Mouse (Mus musculus): ENCODE results near the gene Mat2a.
"Not testable (repeated sequence)": the region's sequence is repeated elsewhere in the genome, so short reads cannot be mapped to it uniquely, and the experiment has no call there.

The Mat2a gene

DNA sequence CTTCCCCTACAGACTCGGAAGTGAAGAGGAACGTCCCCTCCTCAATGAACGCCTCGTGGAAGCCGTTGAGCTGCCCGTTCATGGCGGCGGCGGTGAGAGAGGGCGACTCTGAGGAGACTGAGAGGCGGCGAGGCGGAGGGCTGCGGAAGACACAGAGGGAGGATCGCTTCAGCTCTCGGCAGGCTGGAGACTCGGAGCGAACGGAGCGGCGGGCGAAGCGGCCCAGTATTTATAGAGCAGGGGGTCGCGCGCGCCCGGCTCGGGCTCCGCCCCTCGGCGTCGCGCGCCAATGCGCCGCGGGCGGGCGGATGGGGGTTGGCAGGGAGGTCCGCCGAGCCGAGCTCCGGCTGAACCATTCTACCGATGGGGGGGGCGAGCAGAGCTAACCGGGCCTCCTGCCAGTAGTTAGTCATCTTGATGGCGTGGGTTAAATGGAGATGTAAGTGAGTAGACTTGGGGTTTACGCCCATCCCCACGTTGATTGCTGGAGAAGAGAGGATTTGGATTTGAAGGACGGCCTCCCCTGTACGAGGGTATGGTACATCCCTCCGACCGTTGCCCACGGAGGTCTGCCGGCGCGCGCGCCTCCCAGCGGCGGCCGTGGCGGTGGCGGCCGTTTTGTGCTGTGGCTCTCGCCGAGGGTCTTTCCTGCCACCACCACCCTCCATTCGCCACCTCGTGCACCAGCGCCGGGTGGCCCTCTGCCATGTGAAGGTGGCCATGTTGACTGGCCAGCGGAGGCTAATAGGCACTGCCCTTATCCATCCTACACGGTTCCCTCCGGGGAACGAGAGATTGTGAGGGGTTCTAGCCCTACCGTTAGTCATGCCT lies at the start of gene Mat2a:
TSS of gene Mat2a (minus strand) at position 204 of the 831 bp plus-strand sequence.
- DNase-seq: peak; percentile 97

DNA sequence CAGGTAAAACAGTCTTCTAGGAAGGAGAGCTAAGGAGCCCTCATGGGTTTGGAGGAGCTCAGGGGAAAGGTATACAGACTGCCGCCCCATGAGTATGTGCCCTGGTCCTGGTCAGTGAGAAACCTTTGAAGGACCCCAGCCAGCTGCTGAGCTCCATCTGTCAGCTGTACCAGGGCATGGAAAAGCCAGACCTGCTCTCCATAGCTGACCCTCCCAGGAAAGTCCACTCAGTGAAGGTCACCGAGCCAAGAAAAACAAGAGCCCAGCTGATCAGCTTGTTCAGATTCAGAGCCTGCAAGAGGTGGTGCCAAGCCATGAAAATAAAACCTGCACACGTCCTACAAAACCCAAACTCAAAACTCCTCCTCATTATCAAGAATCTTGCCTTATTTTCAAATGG lies 49.5 kb upstream of the Mat2a start:
- DNase-seq: no peak

DNA sequence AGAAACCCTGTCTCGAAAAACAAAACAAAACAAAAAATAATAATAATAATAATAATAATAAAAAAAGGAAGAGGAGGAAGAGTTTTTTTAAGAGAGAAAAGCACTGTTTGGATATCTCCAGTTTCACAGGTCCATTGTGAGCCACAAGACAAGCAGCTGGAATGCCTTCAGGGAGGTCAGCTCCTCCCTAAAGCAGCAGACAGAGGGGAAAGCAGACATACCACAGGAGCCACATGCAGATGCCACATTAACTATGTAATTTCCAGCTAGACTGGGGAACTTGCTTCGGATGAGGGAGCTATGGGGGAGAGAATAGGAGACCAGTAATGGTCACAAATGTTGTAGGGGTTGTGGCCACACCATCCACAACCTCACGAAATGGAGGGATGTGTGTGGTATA lies 47.9 kb upstream of the Mat2a start:
- no peak for DNase-seq

DNA sequence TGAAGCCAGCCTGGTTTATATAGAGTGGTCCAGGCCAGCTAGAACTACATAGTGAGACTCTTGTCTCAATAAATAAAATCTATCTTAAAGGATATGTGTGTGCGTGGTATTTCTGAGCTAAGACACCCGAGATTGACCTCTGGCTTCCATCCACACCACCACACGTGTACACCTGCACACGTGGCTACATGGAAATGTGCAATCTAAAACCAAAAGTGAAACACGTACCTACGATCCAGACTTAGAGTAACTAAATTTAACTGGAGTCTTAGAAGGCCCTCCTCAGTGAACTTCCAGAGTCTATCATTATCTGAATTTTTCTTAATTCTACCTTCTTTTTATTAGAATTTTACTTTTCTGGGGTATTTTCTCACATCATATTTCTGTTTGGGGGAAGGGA lies 46.9 kb upstream of the Mat2a start:
- DNase-seq: no peak

DNA sequence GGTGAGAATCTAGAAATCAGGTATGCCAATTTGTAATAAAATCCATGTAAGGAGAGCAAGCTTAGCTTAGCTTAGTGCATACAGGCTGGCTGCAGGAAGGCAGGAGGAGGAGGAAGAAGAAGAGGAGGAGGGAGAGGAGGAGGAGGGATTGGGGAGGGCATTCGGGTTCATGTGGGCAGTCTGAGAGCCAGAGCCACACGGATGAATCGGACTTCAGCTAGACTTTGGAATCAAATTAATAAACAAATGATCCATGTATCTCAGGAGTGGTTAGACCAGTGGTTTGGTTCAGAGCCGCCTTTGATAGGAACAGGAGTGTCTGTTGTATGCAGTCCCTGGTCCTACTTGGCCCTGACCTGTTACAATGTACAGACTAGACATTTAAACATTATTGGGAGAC lies 45.5 kb upstream of the Mat2a start:
- DNase-seq: no peak

DNA sequence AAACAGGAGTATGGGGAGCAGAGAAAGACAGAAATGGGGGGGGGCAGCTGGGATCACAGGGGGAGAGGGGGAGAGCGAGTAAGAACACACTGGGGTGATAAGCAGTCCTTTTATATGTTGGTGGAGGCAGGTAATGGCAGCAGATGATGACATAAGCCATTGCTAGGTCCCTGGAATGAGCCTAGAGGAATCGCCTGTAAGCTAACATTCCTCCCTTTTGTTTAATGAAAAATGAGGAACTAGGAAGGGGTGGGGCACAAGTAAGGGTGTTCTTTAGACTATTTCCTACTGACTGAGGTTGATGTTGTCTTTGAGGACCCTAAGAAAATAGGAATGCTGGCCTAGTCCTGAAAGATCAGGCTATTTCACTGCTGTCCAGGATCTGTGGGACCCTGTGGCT lies 42.8 kb upstream of the Mat2a start:
- no peak for DNase-seq

DNA sequence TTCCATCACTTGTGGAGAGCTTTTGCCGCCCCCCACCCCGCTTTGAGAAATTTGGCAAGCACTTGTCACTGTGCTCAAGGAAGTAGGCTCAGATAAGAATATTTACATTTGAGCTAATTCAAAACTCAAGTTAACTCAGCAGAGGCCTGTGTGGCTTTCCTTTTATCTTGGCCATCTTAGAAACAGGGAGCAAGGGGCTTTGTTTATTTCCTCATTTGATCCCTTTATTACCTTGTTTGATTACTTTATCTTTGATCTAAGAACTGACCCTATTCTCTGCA lies 41.0 kb upstream of the Mat2a start:
- no peak for DNase-seq

DNA sequence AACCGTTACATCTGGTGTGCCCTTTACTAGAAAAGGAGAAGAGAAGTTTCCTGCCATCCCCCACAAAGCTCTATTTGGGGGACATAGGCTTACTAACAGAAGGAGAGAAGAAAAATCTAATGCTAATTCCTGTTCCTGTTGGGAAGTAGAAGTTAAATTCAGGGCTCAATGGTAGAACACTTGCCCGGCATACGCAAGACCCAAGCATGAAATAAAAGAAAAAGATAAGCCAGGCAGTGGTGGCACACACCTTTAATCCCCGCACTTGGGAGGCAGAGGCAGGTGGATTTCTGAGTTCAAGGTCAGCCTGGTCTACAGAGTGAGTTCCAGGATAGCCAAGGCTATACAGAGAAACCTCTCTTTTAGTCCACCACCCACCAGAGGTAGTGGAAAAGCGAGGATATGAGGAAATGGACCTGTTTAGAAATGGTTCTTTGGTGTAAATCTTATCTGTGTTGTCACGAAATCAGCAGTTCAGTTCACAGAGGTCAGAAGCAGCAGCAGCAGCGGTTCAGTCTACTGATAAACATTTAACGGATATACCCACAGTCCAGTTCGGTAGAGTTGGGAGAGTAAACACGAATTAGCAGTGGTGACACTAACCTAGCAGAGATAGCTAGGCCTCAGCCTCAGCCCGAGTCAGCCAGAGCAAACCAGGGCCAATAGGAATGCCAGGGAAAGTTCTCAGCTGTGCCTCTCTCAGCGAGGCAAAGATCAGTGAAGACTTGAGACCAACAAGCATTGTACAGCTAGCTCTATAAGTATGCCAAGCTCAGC lies 40.5 kb upstream of the Mat2a start:
- DNase-seq: no peak

DNA sequence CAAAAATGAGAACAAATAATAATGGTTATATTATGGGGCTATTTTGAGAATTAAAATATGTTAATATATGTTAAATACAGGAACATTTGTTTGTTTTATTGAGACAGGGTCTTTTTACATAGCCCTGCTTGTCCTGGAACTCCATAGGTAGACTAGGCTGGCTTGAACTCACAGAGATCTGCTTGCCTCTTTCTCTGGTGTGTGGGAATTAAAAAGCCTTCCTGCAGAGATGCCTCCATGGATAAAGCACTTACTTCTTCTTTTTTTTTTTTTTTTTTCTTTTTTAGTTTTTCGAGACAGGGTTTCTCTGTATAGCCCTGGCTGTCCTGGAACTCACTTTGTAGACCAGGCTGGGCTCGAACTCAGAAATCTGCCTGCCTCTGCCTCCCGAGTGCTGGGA lies 39.3 kb upstream of the Mat2a start:
- DNase-seq: not testable (repeated sequence)

DNA sequence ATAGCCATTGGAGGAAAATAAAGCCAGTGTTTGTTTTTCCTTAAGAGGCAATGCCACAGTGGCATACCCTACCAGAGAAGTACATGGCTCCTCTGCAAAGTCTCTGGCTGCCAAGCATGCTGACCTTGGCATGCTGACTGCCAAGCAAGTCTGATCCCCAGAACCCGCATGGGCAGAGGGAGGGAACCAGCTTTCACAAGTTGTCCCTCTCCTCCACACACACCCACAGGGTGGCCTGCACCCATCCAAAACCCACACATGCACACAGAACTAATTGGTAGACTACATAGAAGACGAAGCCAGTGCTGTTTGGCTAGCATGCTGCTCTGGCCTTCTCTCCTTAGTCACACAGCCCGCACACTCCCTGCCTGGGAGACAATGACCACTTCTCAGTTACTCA lies 38.3 kb upstream of the Mat2a start:
- no peak for DNase-seq

DNA sequence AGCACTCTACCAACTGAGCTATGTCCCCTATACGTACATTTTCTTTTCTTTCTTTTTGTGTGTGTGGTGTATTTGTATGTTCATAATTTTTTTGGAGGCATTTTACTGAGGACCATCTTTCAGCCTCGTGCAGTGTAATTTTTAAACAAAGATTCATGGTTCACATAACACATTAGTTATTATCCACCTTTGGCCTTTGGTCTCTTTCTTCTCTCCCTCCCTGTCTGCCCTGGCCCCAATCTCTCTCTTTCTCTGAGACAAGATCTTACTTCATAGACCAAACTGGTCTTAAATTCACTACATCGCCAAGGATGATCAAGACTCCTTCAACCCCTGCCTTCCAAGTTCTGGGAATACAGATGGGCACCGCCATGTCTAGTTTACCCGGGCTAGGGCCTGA lies 37.5 kb upstream of the Mat2a start:
- no peak for DNase-seq

DNA sequence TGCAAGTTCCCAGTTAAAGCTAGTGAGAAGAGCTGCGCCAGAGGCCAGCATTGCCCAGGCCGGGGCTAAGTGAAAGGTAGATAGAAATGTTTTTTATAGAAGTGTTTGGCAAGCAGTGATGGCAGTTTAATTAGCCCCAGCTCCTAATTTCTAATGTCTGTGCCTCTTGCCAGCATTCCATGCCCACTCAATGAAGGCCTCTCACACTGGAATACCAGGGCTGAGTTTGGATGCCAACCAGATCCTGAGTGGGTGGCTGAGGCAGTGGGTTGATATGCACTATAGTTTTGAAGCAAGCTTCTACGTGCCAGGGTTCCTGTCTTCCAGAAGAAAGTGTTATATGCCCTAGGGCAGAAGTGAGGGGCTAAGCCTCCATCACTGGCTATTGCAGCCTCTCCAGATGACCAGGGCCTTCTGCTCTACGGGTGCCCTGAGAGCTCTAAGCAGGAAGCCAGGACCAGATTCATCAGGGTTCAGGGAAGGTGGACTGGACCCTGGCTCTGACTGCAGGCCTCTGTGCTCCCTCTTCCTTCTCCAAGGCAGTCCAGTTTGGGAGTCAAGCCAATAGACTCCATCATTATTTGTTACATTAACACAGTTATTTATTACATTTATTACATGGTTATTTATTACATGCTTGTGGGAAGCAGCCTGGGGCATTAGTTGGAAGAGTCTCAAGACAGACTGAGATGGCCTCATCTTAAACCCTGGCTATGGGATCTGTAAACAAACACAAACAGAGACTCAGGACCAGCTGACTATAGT lies 36.0 kb upstream of the Mat2a start:
- no peak for DNase-seq

DNA sequence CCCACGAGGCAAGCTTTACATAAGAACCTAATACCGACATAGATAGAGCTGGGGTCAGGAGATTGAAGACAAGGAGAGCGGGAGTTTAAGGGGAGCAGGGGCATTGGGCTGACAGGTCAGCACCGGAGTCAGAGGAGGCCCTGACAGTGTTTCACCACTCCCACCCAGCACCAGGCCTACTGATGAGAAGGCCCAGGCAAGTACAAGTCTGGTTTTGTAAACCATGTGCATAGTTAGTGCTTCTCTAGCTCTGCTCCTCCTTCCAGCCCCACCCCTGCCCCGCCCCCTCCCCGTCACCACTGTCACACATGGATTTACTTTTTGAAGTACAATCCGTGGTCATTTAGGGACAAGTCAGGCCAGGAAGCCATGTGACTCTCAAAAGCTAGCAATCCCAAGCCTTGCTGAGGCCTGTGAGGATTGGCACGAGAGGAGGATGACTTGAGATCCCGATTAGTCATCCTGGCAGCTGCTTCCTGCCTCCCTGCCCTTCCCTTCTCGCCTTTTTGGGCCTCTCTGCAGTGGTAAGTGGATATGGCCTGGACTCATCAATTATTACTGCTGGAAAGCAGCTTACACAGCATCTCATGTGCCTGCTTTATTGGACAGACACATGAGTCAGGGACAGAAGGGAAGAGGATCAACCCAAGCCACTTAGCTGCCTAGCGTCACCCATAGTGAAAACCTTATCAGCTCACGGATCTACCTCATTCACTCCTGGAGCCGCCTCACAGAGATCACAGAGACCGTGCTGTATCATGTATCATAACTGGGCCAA lies 34.1 kb upstream of the Mat2a start:
- no peak for DNase-seq

DNA sequence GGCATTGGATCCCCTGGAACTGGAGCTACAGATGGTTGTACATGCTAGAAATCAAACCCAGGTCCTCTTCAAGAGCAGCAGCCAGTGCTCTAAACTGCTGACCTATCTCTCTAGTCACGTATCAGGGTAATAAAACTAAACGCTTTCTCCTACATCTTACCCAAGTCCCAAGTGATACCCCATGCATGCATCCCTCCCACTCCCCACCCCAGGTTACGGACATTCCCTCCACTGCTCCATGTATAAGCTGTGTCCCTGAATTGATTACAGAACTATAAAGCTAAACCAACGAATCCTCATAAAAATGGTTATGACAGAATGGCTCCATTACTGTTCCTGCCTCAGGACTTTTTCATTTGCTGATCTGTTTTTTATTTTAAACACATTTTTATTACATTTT lies 26.8 kb upstream of the Mat2a start:
- no peak for DNase-seq

DNA sequence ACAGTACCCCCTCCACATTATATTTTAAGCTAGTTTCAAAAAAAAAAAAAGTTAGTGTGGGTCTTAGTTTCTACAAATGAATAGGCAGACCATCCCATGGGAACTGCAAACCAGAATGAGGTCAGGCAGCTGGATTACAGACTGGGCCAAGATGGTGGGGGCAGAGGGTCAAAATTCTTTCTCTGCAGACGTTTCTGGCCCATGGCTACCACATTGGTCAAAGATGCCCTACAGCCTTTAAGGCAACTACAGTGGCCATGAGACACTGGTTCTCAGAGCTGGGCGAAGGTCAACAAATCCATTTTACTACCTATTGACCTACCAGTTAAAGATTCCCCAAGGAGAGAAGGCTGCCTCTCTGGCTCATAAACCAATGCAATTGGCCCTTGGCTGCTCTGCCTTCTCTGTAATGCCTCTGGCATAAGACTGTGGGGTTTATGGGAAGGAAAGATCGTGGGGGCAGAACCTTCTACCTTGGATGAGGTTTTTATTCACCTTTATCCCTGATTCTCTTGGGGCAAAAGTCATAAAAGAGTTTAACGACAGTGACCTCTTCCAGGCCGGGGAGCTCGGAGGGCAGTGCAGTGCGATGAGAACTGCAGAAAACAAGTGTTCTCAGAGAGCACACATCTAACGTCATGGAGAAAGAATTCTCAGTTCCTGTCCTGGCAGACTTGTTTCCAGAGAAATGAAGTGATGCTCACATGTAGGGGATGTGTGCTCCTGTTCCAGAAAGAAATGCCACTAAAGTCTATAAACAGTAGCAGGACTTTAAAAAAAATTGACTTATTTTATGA lies 26.2 kb upstream of the Mat2a start:
- no peak for DNase-seq

DNA sequence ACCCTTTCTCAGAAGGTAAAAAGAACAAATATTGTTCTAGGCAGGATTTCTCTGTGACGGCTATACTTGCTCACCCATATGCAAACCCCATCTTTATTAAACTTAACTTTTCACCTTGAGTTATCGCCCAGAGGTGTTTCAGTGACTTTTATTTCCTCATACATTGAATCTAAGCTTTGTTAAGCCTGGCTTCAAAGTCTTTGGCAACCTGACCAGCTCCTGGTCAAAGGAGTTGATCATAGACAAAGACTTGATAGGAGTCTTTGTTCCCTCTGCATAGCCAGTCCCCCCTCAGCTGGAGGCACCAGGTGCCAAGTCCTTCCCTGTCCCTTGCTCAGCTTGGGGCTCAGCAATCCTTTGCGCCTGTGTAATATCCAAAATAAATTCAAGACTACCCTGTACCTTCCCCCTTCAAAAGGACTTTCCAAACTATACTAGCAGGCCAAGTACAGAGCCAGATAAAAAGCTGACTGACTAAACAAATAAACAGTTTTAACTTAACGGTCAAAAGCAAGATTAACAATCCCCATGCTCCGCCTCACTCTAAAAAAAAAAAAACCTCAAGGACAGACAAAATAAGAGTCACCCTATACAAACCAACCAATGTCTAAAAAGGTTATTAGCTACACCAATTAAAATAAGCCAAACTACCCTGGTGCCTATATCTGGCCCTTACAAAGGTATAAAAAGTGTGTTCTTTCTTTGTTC lies 23.3 kb upstream of the Mat2a start:
- not testable (repeated sequence) for DNase-seq

DNA sequence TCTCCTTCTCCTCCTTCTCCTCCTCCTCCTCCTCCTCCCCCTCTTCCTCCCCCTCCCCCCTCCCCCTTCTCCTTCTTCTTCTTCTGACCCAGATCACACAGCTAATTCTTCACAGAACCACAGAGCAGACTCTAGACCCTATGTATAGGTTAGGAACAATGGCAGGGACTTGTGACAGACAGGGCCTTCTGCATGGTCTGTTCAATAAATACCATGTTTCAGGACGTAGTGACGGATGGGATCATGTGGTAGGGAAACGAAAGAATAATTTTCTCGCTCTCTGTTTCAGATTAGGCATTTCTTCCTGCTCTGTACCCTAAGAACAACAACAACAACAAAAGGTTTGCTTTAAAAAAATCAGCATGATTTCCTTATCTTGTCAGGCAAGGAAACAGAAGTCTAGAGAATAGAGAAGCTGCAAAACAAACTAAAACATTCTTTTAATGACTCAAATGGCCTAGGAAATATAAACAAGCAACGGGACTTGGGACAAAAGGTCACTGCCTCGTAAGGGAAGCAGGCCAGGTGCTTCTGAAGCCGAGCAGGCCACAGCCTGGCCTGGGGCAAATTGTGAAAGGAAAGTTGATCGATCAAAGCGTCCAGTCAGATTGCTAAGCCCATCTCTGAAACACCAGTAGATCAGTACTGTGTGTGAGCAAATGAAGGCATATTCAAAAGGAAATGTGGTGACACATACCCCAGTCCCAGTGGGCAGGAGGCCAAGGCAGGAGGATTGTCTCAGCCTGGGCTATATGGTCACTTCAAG lies 20.9 kb upstream of the Mat2a start:
- no peak for DNase-seq

DNA sequence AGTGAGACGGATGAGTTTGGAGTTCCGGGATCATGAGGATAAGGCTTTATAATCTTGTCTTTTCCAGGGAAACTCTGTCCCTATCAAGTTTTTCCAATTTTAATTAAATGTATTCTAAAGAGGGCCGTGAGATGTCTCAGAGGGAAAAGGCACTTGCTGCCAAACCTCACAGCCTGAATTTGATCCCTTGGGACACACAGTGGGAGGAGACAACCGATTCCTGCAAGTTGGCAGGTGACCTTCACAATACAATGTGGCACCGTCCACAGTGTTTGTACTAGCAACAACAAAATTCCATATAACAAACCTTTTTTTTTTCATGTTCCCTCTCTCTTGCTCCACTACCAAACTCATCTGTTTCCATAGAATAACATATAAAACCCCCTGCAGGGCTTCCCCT lies 19.6 kb upstream of the Mat2a start:
- DNase-seq: no peak

DNA sequence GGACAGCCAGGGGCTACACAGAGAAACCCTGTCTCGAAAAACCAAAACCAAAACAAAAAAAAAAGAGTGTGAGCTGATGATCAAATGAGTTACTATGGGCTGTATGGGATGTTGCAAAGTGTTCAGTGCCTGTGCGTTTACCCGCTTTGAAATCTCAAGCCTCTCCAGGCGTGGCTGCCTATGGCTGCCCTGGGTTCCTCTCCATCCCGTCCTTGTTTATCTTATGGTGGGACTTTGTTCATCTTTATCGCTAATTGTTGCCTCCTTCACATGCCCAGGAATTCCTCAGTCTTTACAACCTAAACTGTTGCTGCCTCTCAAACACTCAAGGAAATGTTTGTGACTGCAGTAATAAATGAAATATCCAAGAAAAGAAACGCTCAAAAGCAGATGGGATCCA lies 19.1 kb upstream of the Mat2a start:
- DNase-seq: no peak

DNA sequence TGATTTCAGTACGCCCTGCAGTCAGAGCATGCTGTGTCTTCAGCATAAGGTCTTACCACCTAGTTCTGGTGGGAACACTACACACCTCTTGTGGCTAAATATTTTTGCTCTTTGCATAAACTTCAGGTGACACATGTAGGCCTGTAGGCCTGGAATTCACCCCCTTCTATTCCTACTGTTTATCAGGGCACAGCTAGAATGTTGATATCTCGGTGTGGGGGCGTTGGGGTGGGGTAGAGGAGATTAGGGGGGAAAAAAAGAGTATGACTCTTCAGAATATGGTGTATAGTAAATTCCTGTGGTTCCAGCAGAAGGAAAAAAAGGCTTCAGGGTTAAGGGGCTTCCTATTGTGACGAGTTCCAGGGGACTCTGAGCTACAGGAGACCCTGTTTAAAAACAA lies 17.2 kb upstream of the Mat2a start:
- DNase-seq: no peak

Measured in cerebellum, adult 8-10 months (tissue).